Mouse (Mus musculus) lung, adult 2 months (tissue): ENCODE data around the gene Gns.

Experiments
- CTCF ChIP-seq: fragments of 200-500 bp; IDR thresholded peaks from 2 replicates; pipeline ENCODE4 v1.5.1; 2011; ENCODE audit warnings: mild to moderate bottlenecking, low read length, control low read depth; ENCODE audit not compliant: insufficient read depth
- POLR2A ChIP-seq: fragments of 200-500 bp; IDR thresholded peaks from 2 replicates; pipeline ENCODE4 v1.6.1; 2011; ENCODE audit warnings: low read depth, mild to moderate bottlenecking, control low read depth, low read length, borderline replicate concordance; ENCODE audit errors: extremely low read depth

DNA sequence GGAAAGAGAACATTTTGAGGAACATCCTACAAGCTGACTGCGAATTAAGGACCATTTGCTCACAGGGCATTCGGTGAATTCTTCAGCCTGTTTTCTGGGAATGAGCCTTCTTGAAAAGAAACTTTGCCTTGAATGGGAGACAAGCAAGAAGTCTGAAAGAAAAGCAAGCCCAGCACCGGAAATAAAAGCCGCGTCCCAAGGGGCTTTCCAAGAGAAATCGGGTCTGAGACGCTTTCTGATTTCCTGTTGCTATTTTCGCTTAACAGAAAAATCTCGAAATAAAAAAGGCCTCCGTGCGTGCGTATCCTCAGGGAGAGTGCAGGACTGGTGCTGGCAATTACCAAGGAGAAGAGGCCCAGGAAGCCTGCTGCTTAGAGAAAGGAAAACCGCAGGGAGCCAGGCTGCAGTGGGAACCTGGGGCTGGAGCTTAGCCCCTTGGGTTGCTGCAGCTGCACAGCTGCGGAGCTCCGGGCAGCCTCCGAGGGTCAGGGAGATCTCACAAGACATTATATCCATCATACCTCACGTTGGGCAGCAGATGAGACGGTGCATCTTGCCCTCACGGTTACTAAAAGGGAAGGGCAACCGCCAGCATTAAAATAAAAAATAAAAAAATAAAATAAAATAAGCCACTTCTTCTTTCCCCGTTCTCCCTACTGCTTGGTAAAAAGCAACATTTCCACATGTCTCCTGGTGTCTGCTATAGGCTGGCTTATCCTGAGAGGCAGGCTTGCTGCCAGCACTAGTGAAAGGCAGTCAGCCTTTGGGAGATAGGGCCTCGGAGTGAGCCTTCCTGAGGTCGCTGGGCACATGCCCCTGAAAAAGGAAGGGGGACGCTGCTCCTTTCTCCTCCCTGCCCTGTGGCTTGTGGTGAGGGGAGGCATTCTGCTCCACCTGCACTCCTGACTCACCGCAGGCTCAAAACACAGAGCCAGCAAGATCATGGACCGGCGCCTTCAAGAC is 49.3 kb upstream of the Gns start:
- TF ChIP-seq POLR2A: no peak
- TF ChIP-seq CTCF: no peak
